Mouse (Mus musculus) thymus, postnatal 4 days (tissue): ENCODE measurements around the gene Clstn2.

Experiments used
- DNase-seq: peaks from one replicate; pipeline ENCODE4 v3.0.0; 2021

Clstn2 gene

GRCm38 (mm10) chr9:97769331-97769730, 263.6 kb downstream of the Clstn2 start:
- DNase-seq, result no peak

DNA sequence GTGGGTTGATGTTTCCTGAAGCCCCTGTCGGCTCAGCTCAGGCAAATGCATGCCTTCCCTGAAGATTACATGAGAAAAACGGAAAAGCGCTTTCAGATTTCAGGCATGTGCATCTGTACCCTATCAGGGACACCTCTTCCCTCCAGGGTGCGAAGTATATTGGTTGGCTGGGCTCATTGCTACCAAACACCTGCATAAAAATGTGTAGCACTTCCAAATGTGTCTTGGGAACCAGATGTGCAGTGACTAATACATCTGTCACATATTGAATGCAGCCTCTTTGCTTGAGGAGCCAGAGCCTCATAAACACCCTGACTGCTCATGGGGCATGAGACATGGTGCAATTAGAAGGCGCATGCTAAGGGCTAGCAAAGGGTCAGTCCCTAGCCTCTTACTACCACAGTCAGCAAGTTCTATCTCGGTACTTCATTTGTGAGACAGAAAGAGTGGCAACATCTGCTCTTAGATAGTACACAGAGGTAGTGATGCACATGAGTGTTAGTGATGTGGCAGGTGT, 267.7 kb downstream of the Clstn2 start:
- no peak for DNase-seq

DNA sequence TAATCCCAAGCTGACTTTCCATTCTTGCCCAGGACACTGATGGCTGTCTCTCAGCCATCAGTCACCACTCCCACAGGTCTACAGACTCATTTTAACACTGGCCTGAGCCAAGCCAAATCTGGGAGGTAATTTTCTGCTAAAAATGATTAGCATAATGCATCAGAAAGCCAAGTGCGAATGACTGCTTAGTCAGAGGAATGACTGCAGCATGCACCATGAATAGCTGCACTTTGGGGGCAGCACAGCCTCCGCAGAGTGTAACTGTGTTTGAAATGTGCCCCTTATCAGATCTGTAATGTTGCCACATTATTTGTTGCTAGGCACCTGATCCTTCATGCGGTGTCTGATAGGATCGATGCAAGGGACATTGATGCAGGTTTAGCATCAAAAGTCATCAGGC, 269.9 kb downstream of the Clstn2 start:
- no peak for DNase-seq

- no peak for DNase-seq
These were observed 277.2 kb downstream of the Clstn2 start for GRCm38 (mm10) chr9:97755599-97756270.

DNA sequence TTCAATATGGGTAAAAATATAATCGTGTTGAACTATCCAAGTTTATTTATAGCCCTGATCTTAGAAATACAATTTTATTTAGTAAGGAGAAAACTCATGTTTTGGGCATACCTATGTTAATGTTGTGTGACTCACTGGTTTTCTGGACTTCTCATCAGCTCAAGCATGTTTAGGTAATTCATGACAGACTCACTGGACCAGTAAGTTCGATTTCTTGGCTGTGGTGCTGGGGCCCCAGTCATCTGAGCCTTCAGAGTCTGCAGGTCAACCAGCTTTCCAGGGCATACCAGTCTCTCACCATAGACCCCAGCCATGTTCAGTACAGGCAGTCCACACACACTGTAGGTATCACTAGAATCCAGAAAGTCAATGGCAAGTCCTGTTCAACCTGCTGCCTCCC, 279.3 kb downstream of the Clstn2 start:
- DNase-seq, result no peak

DNA sequence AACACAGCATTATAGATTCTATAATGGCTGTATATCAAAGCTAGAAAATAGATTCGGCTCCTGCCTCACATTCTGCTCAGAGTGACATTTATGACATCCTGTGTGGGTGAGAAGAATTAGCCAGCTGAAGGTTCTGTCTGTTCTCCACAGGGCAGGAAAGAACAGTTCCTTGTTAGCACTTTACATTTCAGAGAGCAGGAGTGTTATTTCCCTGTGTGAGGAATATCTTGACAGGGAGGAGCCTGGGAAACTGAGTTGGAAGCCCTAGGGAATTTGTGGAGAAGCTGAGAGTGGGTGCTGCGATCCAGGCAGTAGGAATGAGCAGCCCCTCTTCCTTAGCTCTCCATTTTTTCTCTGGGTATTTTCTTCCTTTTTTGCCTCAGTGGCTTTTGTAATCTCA, 286.4 kb downstream of the Clstn2 start:
- no peak for DNase-seq

DNA sequence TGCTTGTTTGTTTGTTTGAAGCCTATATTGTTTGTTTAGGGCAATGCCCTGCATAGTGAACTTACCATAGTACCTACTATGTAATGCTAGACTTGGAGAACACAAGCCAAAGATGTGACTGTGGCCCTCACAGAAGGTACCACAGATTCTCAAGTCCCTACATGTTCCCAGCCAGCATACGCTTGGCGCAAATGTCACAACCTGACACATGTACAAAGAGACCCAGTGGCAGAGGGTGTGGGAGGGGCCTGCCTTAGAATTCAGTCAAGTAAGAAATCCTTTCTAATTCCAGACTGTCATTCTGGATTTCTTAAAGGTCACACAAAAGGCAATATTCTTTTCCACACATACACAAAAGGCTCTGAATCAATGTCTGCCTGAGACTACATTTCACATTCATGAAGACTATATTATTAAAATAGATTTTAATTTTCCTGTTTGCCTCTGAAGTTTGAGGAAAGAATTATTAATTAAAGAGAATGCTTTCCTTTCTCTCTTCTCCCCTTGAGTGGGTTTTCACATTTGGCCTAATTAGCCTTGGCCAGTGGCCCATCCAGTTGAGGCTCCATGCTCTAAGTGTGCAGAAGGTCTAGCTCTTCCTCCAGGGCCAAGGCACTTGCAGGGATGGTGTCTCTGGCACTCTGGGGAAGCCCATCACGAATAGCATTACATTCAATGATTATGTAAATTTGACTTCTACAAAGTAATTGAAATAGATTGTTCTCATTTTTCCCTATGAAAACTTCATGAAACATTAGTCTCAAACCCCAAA, 305.1 kb downstream of the Clstn2 start:
- no peak for DNase-seq

- no peak for DNase-seq
These were observed 315.3 kb downstream of the Clstn2 start for GRCm38 (mm10) chr9:97717728-97718127.

GRCm38 (mm10) chr9:97717005-97717404, 316.0 kb downstream of the Clstn2 start:
- DNase-seq, result no peak

DNA sequence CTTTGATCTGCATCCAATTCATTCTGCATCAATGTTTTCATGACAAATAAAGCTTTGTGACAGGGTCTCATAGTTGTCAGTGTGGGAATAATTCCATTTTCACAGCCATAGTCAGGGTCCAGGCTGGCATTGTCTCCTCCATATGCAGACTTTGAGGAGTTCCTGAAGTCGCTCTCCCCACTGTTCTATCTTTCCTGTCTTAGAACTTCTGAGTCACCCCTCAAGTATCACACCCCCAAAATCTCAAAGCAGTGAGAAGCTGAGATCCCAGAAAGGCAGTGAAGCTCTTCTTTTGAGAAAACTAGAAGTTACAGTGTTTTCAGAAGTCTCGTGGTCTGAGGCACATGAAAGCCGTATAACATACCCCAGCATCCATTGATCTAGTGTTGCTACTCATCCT, 320.1 kb downstream of the Clstn2 start:
- no peak for DNase-seq

DNA sequence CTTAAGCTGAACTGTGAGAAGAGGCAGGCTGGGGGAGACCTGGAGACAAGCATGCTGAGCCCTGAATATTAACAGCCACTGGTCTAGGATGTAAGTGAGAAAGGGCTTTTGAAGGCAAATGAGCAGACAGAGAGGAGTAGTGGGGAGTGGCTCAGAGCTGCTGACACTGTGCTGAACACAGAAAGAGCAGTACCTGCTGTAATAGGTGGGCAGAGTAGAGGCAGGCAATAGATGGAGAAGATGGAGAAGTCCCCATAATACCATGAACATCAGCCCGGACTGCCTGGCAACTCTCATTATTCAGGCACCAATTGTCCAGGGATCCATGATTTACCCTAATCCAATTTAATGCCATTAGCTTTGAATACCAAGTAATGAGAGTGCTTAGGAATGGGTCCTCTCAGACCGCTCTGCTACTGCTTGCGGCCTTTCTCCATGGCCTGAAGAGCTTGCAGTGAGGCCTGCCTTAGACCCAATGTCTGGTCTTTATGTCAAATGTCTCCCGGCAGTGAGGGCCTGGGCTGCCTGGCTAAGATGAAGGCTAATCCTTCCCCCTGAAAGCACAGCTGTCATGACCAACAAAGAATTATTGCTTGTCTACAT, 329.0 kb downstream of the Clstn2 start:
- DNase-seq, result no peak

DNA sequence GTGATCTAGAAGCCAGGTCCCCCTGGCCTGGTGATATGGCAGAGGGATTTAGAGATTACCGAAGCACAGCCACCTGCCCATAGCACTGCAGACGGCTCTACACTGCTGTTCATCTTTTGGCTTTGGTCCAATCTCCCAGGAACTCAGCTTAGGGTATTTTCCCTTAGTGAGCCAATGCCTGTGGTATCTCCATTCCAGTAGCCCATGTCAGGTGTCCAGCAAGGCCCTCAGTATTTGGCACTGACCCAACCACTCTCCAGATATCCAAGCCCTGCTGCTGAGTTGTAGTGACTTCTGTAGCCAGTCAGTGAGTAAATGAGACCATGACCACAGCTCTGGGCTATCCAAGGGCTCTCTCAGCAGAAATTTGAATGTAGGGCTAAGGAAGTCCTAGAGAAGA, 330.0 kb downstream of the Clstn2 start:
- no peak for DNase-seq

DNA sequence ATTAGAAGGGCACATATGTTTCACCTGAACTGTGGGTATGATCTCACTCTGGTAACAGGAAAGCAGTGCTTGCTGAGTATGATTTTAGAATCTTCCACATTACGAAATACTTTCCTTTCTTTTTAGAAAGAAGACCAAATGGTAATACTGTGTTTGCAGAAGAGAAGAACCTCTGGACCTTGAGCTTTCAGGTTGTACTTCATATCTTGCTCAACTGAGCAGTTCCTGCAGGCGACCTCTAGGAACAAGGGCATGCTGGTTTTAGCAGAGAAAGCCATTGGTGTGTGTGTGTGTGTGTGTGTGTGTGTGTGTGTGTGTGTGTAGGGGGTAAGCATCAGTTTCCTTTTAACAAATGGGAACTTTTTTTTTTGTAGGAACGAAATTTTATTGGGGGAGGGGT, 333.0 kb downstream of the Clstn2 start:
- DNase-seq, result no peak

GRCm38 (mm10) chr9:97699020-97699419, 334.0 kb downstream of the Clstn2 start:
- no peak for DNase-seq

GRCm38 (mm10) chr9:97698071-97698470, 334.9 kb downstream of the Clstn2 start:
- DNase-seq, result no peak

- DNase-seq, result no peak
These were observed 336.2 kb downstream of the Clstn2 start for GRCm38 (mm10) chr9:97696655-97697235.

- no peak for DNase-seq
These were observed 337.7 kb downstream of the Clstn2 start for GRCm38 (mm10) chr9:97695278-97695677.

- DNase-seq, result no peak
These were observed 346.1 kb downstream of the Clstn2 start for GRCm38 (mm10) chr9:97686826-97687425.

- no peak for DNase-seq
These were observed 347.3 kb downstream of the Clstn2 start for GRCm38 (mm10) chr9:97685664-97686063.

- no peak for DNase-seq
These were observed 353.1 kb downstream of the Clstn2 start for GRCm38 (mm10) chr9:97679878-97680277.

GRCm38 (mm10) chr9:97679106-97679505, 353.9 kb downstream of the Clstn2 start:
- DNase-seq, result no peak

DNA sequence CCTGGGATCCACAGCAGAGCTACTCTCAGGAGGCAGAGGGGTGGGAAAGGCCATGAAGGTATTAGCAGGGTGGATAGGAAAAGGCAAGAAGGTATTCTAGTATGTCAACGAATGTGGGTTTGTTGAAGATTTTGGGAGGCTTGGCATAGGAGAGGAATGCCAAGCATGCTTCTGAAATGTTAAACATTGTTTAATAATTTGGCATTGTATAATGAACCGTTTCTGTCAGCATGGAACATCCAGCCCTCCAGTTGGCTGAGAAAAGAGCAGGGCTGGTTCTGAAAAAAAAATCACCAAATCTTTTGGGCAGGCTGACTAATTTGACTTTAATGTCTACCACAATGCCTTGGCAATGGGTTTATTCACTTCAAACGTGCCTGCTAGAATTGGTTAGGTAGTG, 355.9 kb downstream of the Clstn2 start:
- DNase-seq, result no peak

- no peak for DNase-seq
These were observed 360.3 kb downstream of the Clstn2 start for GRCm38 (mm10) chr9:97672681-97673080.
